Mouse (Mus musculus) layer of hippocampus, postnatal 36 days (tissue): ENCODE data around the gene Krt20. TPM values are rescaled to one million over a fixed set of nuclear protein-coding genes. Genes with fewer than 3 reads are reported as not detected.

Experiments
- DNase-seq, 2 experiments: peaks; one replicate each; pipeline ENCODE4 v3.0.0; 2022
- total RNA-seq, 2 experiments: library from RNA; stranded (reverse); gene quantifications; 2 replicates each; pipeline ENCODE4 v1.2.3; 2021

The Krt20 gene
- total RNA-seq, 2 experiments from 2014 or later = not detected

GRCm38 (mm10) chr11:99406186-99406585 is 31.8 kb downstream of the Krt20 start:
- DNase-seq = no peak

- no peak for DNase-seq
Observed at GRCm38 (mm10) chr11:99399956-99400549, 37.9 kb downstream of the Krt20 start.

DNA sequence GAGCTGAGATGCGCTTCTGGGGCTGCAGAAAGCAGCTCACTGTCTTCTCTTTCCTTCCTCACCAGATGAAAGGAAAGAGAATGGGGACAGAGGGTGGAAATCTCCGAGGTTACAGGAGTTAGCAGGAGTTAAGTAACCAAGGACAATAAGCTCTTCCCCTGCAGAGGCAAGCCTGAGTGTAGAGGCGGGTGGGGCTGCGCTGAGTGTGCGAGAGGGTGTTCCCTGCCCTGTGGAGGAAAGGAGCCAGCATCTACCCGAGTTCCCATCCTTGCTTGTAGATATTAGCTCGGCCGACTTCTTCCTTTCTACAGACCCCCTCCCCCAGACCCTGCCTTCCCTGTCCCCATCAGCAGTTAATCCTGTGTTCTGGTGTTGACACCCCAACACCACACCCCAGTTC is 39.1 kb downstream of the Krt20 start:
- DNase-seq = no peak

DNA sequence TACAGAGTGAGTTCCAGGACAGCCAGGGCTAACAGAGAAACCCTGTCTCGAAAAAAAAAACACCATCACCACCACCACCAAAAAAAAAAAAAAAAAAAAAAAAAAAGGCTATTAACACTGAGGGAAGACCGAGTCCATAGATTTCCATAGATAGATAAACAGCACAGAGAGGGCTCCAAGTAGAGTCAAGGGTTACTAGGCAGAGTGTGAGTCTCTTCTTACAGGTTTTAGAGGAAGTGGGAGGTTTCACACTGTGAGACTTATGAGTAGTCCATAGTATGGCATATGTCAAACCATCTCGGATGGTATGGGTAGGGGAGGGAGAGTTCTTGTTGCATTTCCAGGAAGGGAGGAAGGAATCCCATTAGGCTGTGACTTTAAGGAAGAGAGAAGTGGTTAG is 39.9 kb downstream of the Krt20 start:
- no peak for DNase-seq

- DNase-seq = no peak
Observed at GRCm38 (mm10) chr11:99396661-99397060, 41.3 kb downstream of the Krt20 start.

DNA sequence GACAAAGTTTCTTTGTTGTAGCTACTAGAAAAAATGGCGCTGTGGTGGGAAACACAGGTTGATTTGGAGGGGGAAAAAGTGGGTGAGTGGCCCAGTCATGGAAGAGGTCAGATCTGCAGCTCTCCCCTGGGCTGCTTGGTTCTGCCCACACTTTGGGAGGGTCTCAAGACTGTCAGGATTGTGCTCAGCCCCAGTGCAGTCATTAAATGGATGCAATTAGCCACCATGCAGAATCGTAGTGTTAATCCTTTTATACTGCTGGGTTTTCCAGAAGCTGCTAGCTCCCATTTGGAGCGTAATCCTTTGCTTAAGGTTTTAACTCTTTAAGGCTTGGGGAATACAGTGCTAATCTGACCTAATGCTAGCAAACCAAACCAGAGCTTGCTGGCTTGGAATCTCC is 41.9 kb downstream of the Krt20 start:
- DNase-seq = no peak

GRCm38 (mm10) chr11:99392492-99392891 is 45.5 kb downstream of the Krt20 start:
- no peak for DNase-seq

DNA sequence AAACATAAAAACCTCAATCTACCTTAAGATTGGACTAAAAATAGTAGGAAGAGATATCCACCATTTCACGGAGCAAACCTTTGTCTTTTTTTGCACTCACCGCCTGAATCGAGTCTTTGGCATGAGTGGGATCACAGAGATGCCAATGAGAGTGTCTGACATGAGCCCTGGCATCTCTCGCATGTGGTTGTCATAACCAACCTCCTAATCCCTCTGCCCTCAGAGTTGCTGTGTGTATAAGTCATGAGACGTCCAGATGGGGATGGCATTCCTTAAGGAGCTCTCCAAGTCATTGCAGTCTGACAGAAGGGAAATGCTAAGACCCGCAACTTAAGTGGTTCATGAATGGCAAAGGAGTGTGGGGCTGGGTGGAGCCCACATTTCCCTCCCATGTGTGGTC is 46.6 kb downstream of the Krt20 start:
- no peak for DNase-seq

DNA sequence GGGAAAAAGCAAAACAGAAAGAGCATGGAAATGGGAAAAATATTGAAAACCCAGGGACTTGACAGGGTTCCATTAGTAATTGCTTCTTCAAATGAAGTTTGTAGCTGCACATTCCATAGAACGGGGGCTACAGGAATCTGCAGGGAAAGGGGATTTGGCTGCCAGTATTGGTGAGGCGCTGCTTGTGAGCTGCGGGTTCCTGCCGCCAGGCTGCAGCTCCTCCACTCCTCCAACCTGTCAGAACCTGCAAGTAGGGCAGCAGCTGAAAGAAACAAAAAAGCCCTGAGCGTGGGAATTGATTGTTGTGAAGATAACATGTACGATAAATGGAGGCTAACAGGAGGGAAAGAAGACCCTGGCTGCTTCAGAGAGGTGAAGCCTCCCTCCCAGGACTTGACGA is 47.1 kb downstream of the Krt20 start:
- DNase-seq = no peak

GRCm38 (mm10) chr11:99389264-99389663 is 48.7 kb downstream of the Krt20 start, which contains the start of gene Krt10:
Gene Krt10, minus strand, starts transcription at chr11:99389364.
- no peak for DNase-seq

DNA sequence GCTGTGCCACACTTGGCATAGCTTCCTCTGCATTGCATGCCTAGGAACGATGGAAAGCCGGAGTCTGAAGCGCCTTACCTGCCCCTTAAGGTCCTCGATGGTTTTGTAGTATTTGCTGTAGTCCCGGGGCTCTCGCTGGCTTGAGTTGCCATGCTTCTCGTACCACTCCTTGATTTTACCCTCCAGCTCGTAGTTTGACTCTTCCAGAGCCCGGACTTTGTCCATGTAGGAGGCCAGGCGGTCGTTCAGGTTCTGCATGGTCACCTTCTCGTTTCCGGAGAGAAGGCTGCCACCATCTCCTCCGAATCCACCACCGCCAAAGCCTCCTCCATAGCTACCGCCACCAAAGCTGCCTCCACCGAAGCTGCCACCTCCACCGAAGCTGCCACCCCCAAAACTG is 49.3 kb downstream of the Krt20 start:
- no peak for DNase-seq

GRCm38 (mm10) chr11:99385813-99386721 is 51.9 kb downstream of the Krt20 start:
- DNase-seq = peak; percentile 88

- DNase-seq = peak; percentile 63 to 66
Observed at GRCm38 (mm10) chr11:99379568-99379967, 58.4 kb downstream of the Krt20 start.

Other genes starting within 250 kb of the Krt20 start
- gene Smarce1, start 207.1 kb downstream of the Krt20 start, total RNA-seq = 10 to 100 TPM; 56.6 to 60.4 TPM
- 10 to 100 TPM; 23.5 to 23.9 TPM for gene Krt222, start 194.1 kb downstream of the Krt20 start, total RNA-seq
- not detected for gene Krt24, start 152.9 kb downstream of the Krt20 start, total RNA-seq
- gene Krt25, start 115.2 kb downstream of the Krt20 start, total RNA-seq = not detected
- not detected for gene Krt26, start 100.2 kb downstream of the Krt20 start, total RNA-seq
- not detected for gene Krt27, start 87.0 kb downstream of the Krt20 start, total RNA-seq
- gene Krt28, start 63.2 kb downstream of the Krt20 start, total RNA-seq = under 1 TPM; 0.27 to 0.30 TPM
- 10 to 100 TPM; 15.3 to 17.5 TPM for gene Krt10, start 48.8 kb downstream of the Krt20 start, total RNA-seq
- under 1 TPM; 0.61 to 0.97 TPM for gene Krt12, start 15.9 kb downstream of the Krt20 start, total RNA-seq
- not detected for gene Krt23, start 55.0 kb upstream of the Krt20 start, total RNA-seq
- not detected for gene Krt39, start 83.2 kb upstream of the Krt20 start, total RNA-seq
- gene Krt40, start 105.0 kb upstream of the Krt20 start, total RNA-seq = not detected
- not detected for gene Krtap3-3, start 112.7 kb upstream of the Krt20 start, total RNA-seq
- not detected for gene Krtap3-2, start 118.7 kb upstream of the Krt20 start, total RNA-seq
- gene Gm11939, start 121.3 kb upstream of the Krt20 start, total RNA-seq = not detected
- not detected for gene Krtap3-1, start 128.5 kb upstream of the Krt20 start, total RNA-seq
- not detected for gene Krtap1-5, start 142.9 kb upstream of the Krt20 start, total RNA-seq
- gene Krtap1-4, start 145.5 kb upstream of the Krt20 start, total RNA-seq = not detected
- not detected for gene Krtap1-3, start 153.2 kb upstream of the Krt20 start, total RNA-seq
- gene Krtap9-3, start 160.0 kb upstream of the Krt20 start, total RNA-seq = not detected
- gene Gm11938, start 165.2 kb upstream of the Krt20 start, total RNA-seq = not detected
- gene Gm11937, start 172.0 kb upstream of the Krt20 start, total RNA-seq = not detected
- gene Krtap2-4, start 176.7 kb upstream of the Krt20 start, total RNA-seq = not detected
- gene Gm11562, start 182.3 kb upstream of the Krt20 start, total RNA-seq = not detected
- gene Krtap4-1, start 190.1 kb upstream of the Krt20 start, total RNA-seq = not detected
- gene Krtap4-2, start 196.9 kb upstream of the Krt20 start, total RNA-seq = not detected
- gene Krtap4-7, start 205.9 kb upstream of the Krt20 start, total RNA-seq = not detected
- not detected for gene Gm11555, start 212.1 kb upstream of the Krt20 start, total RNA-seq
- gene Gm11563, start 220.8 kb upstream of the Krt20 start, total RNA-seq = not detected
- gene Krtap4-6, start 227.8 kb upstream of the Krt20 start, total RNA-seq = not detected